Mouse (Mus musculus) MEL (cell line): ENCODE measurements around the gene Gm20388. TPM values are rescaled to one million over a fixed set of nuclear protein-coding genes. Genes with fewer than 3 reads are reported as not detected.

Source experiments
- DNase-seq: peaks from one replicate; pipeline ENCODE4 v3.0.0; 2011; ENCODE audit warnings: low read depth, low spot score
- H3K27ac ChIP-seq: 2 replicates; pipeline ENCODE4 v1.5.1; 2012; ENCODE audit warnings: low read depth, mild to moderate bottlenecking, control low read depth, low read length, moderate library complexity; ENCODE audit not compliant: control insufficient read depth
- H3K27me3 ChIP-seq, 2 experiments: fragments of 150-350 bp in 1 of 2; sonication (generic) in 1 of 2; 2 replicates each; pipeline ENCODE4 v1.6.1; 2012; ENCODE audit warnings: low read length in 2 of 2, mild to moderate bottlenecking in 2 of 2, improper control_type of control experiment in 1 of 2, moderate library complexity in 1 of 2; ENCODE audit not compliant: insufficient read depth in 2 of 2, control insufficient read depth in 1 of 2
- H3K36me3 ChIP-seq, 2 experiments: 2 replicates each; pipeline ENCODE4 v1.6.1; 2012 to 2014; ENCODE audit warnings: low read length in 2 of 2, improper control_type of control experiment in 1 of 2, inconsistent platforms in 1 of 2, mild to moderate bottlenecking in 1 of 2; ENCODE audit not compliant: insufficient read depth in 2 of 2, control insufficient read depth in 1 of 2
- H3K4me1 ChIP-seq, 2 experiments: fragments of 150-350 bp in 1 of 2; sonication (generic) in 1 of 2; 2 replicates each; pipeline ENCODE4 v1.6.1; 2012; ENCODE audit warnings: low read length in 2 of 2, improper control_type of control experiment in 1 of 2, mild to moderate bottlenecking in 1 of 2; ENCODE audit not compliant: insufficient read depth in 2 of 2, control insufficient read depth in 1 of 2
- H3K4me3 ChIP-seq, 2 experiments: fragments of 150-350 bp in 1 of 2; sonication (generic) in 1 of 2; 2 replicates each; pipeline ENCODE4 v1.5.1; 2012; ENCODE audit warnings: low read depth in 2 of 2, low read length in 2 of 2, mild to moderate bottlenecking in 2 of 2, moderate library complexity in 2 of 2, control low read depth in 1 of 2, improper control_type of control experiment in 1 of 2; ENCODE audit not compliant: control insufficient read depth in 1 of 2, insufficient read depth in 1 of 2
- H3K79me2 ChIP-seq: 2 replicates; pipeline ENCODE4 v1.6.1; 2012; ENCODE audit warnings: mild to moderate bottlenecking, low read length, moderate library complexity; ENCODE audit not compliant: control insufficient read depth, poor library complexity, insufficient read depth
- H3K9ac ChIP-seq: 2 replicates; pipeline ENCODE4 v1.6.1; 2012; ENCODE audit warnings: low read depth, mild to moderate bottlenecking, control low read depth, low read length, moderate library complexity; ENCODE audit not compliant: control insufficient read depth, poor library complexity, severe bottlenecking
- H3K9me3 ChIP-seq: fragments of 150-350 bp; sonication (generic); replicated peaks from 2 replicates; pipeline ENCODE4 v1.6.1; 2012; ENCODE audit warnings: mild to moderate bottlenecking, low read length, improper control_type of control experiment, moderate library complexity; ENCODE audit not compliant: insufficient read depth
- E2F4 ChIP-seq: IDR thresholded peaks from 2 replicates; pipeline ENCODE4 v1.6.1; 2011; ENCODE audit warnings: low read depth, low read length, improper control_type of control experiment, borderline replicate concordance
- EP300 ChIP-seq, 2 experiments: IDR thresholded peaks; 2 replicates each; pipeline ENCODE4 v1.6.1; 2011; ENCODE audit warnings: improper control_type of control experiment in 2 of 2, low read length in 2 of 2, low read depth in 1 of 2, mild to moderate bottlenecking in 1 of 2
- ETS1 ChIP-seq: IDR thresholded peaks from 2 replicates; pipeline ENCODE4 v1.6.1; 2012; ENCODE audit warnings: low read depth, mild to moderate bottlenecking, inconsistent platforms, low read length, improper control_type of control experiment, moderate library complexity
- GABPA ChIP-seq: IDR thresholded peaks from 2 replicates; pipeline ENCODE4 v1.6.1; 2012; ENCODE audit warnings: low read depth, mild to moderate bottlenecking, inconsistent platforms, low read length, improper control_type of control experiment, moderate library complexity
- GATA1 ChIP-seq: IDR thresholded peaks from 2 replicates; pipeline ENCODE4 v1.6.1; 2011; ENCODE audit warnings: low read depth, low read length, improper control_type of control experiment
- KAT2A ChIP-seq: conservative IDR thresholded peaks from 2 replicates; pipeline ENCODE4 v1.6.1; 2012; ENCODE audit warnings: low read depth, low read length, improper control_type of control experiment, inconsistent platforms
- MAX ChIP-seq: IDR thresholded peaks from 2 replicates; pipeline ENCODE4 v1.6.1; 2011; ENCODE audit warnings: low read length, improper control_type of control experiment
- MAZ ChIP-seq: IDR thresholded peaks from 2 replicates; pipeline ENCODE4 v1.6.1; 2012; ENCODE audit warnings: low read depth, mild to moderate bottlenecking, inconsistent platforms, low read length, improper control_type of control experiment
- MEF2A ChIP-seq: IDR thresholded peaks from 2 replicates; pipeline ENCODE4 v1.6.1; 2014; ENCODE audit warnings: low read depth, mild to moderate bottlenecking, inconsistent platforms, low read length, improper control_type of control experiment; ENCODE audit not compliant: poor library complexity, insufficient replicate concordance, severe bottlenecking; ENCODE audit errors: extremely low read depth
- POLR2A ChIP-seq, 2 experiments: IDR thresholded peaks; 2 replicates each; pipeline ENCODE4 v1.6.1; 2011 to 2012; ENCODE audit warnings: low read length in 2 of 2, mild to moderate bottlenecking in 2 of 2, control low read depth in 1 of 2, improper control_type of control experiment in 1 of 2, low read depth in 1 of 2, moderate library complexity in 1 of 2; ENCODE audit not compliant: control insufficient read depth in 1 of 2, insufficient read depth in 1 of 2, poor library complexity in 1 of 2
- POLR2AphosphoS2 ChIP-seq: IDR thresholded peaks from 2 replicates; pipeline ENCODE4 v1.6.1; 2011; ENCODE audit warnings: low read length, improper control_type of control experiment
- POLR2AphosphoS5 ChIP-seq: IDR thresholded peaks from 2 replicates; pipeline ENCODE4 v1.6.1; 2012; ENCODE audit warnings: low read depth, borderline replicate concordance, mild to moderate bottlenecking, inconsistent platforms, low read length, moderate library complexity, mixed read lengths
- RAD21 ChIP-seq: IDR thresholded peaks from 2 replicates; pipeline ENCODE4 v1.6.1; 2011; ENCODE audit warnings: mild to moderate bottlenecking, low read depth, low read length, improper control_type of control experiment
- SIN3A ChIP-seq: IDR thresholded peaks from 2 replicates; pipeline ENCODE4 v1.6.1; 2012; ENCODE audit warnings: low read length, improper control_type of control experiment, inconsistent platforms
- SMC3 ChIP-seq: IDR thresholded peaks from 2 replicates; pipeline ENCODE4 v1.6.1; 2011; ENCODE audit warnings: low read depth, low read length, improper control_type of control experiment
- TBP ChIP-seq: IDR thresholded peaks from 2 replicates; pipeline ENCODE4 v1.8.0; 2011; ENCODE audit warnings: low read depth, low read length, improper control_type of control experiment
- UBTF ChIP-seq: IDR thresholded peaks from 2 replicates; pipeline ENCODE4 v1.6.1; 2012; ENCODE audit warnings: low read depth, mild to moderate bottlenecking, inconsistent platforms, low read length, improper control_type of control experiment, moderate library complexity, borderline replicate concordance; ENCODE audit not compliant: insufficient read depth
- USF1 ChIP-seq: IDR thresholded peaks from 2 replicates; pipeline ENCODE4 v1.6.1; 2014; ENCODE audit warnings: low read depth, mild to moderate bottlenecking, inconsistent platforms, low read length, improper control_type of control experiment, moderate library complexity
- USF2 ChIP-seq, 2 experiments: IDR thresholded peaks; 2 replicates each; pipeline ENCODE4 v1.6.1; 2011 to 2012; ENCODE audit warnings: improper control_type of control experiment in 2 of 2, low read length in 2 of 2, borderline replicate concordance in 1 of 2, inconsistent platforms in 1 of 2, low read depth in 1 of 2, mild to moderate bottlenecking in 1 of 2; ENCODE audit not compliant: insufficient read depth in 1 of 2
- ZC3H11A ChIP-seq: IDR thresholded peaks from 2 replicates; pipeline ENCODE4 v1.6.1; 2012; ENCODE audit warnings: low read depth, mild to moderate bottlenecking, inconsistent platforms, low read length, improper control_type of control experiment
- ZKSCAN1 ChIP-seq: IDR thresholded peaks from 2 replicates; pipeline ENCODE4 v1.6.1; 2012; ENCODE audit warnings: low read depth, mild to moderate bottlenecking, inconsistent platforms, low read length, improper control_type of control experiment, moderate library complexity
- ZMIZ1 ChIP-seq: IDR thresholded peaks from 2 replicates; pipeline ENCODE4 v1.6.1; 2012; ENCODE audit warnings: low read depth, mild to moderate bottlenecking, inconsistent platforms, low read length, improper control_type of control experiment, moderate library complexity
- ZNF384 ChIP-seq: IDR thresholded peaks from 2 replicates; pipeline ENCODE4 v1.6.1; 2012; ENCODE audit warnings: low read depth, mild to moderate bottlenecking, inconsistent platforms, low read length, improper control_type of control experiment
- polyA plus RNA-seq, 2 experiments: library from polyadenylated mRNA; stranded (reverse) in 1 of 2; unstranded in 1 of 2; fragments of >175 nt in 1 of 2; fragments of >200 nt in 1 of 2; gene quantifications; 2 replicates each; pipeline versions ENCODE4 v1.2.1 to v1.2.4; 2012; ENCODE audit warnings: low replicate concordance in 2 of 2, low read depth in 1 of 2; ENCODE audit not compliant: insufficient read length in 2 of 2, insufficient read depth in 1 of 2, missing spikeins in 1 of 2
- total RNA-seq: library from RNA; depleted of rRNA; stranded (reverse); fragments of 300-350 nt; gene quantifications from 2 replicates; pipeline ENCODE4 v1.2.3, GENCODE M21; 2012

The Gm20388 gene
- total and polyA plus RNA-seq, 3 experiments, result 11.1 to 17.8 TPM; not detected in 1

- Histone ChIP-seq H3K4me3 (no peak overlapping the region), H3K4me1 (no peaks in the 10 kb centered on the region), H3K27ac (no peak overlapping the region), H3K79me2 (no peaks in the 10 kb centered on the region), H3K27me3 (no peaks in the 10 kb centered on the region), H3K36me3 (no peaks in the 10 kb centered on the region), H3K9ac (no peak overlapping the region), H3K9me3 (no peaks in the 10 kb centered on the region)
- no peak for DNase-seq
- TF ChIP-seq USF2 (IDR thresholded peaks at IDR 0.05; ENCODE audit: borderline replicate concordance in 1 of 2, insufficient read depth in 1 of 2, low read depth in 1 of 2, low read length in 2 of 2), result no peak
- no peak for TF ChIP-seq UBTF
- no peak for TF ChIP-seq MAX
- TF ChIP-seq ETS1, result no peak
- TF ChIP-seq MAZ, result no peak
- TF ChIP-seq E2F4, result no peak
- no peak for TF ChIP-seq ZC3H11A
- TF ChIP-seq TBP, result no peak
- no peak for TF ChIP-seq SMC3
- TF ChIP-seq ZNF384, result no peak
- TF ChIP-seq POLR2A (IDR thresholded peaks at IDR 0.05; ENCODE audit: control insufficient read depth in 1 of 2, insufficient read depth in 1 of 2, low read depth in 1 of 2, low read length in 2 of 2, poor library complexity in 1 of 2), result no peak
- TF ChIP-seq GABPA, result no peak
- TF ChIP-seq, all 39 proteins: peak for 0
Observed at GRCm38 (mm10) chr8:124391191-124391590, 4480.6 kb downstream of the Gm20388 start.

- TF ChIP-seq UBTF, result no peak
- TF ChIP-seq E2F4, result no peak
- TF ChIP-seq POLR2AphosphoS5, result no peak
- no peak for TF ChIP-seq USF1
- TF ChIP-seq SMC3, result no peak
- no peak for TF ChIP-seq ETS1
- no peak for TF ChIP-seq TBP
- no peak for TF ChIP-seq MEF2A
- TF ChIP-seq KAT2A, result no peak
- TF ChIP-seq SIN3A, result no peak
- no peak for TF ChIP-seq MAX
- no peak for TF ChIP-seq ZMIZ1
- no peak for TF ChIP-seq POLR2AphosphoS2
- TF ChIP-seq EP300 (IDR thresholded peaks at IDR 0.05; ENCODE audit: low read depth in 1 of 2, low read length in 2 of 2), result no peak
- no peak for TF ChIP-seq ZKSCAN1
- TF ChIP-seq GATA1, result no peak
- TF ChIP-seq ZC3H11A, result no peak
- no peak for TF ChIP-seq RAD21
- Histone ChIP-seq H3K36me3 (no peaks in the 10 kb centered on the region), H3K27me3 (no peaks in the 10 kb centered on the region)
Observed at GRCm38 (mm10) chr8:124392271-124393012, 4481.8 kb downstream of the Gm20388 start.

More at GRCm38 (mm10) chr8:124392271-124393012, 4481.8 kb downstream of the Gm20388 start:
- Histone ChIP-seq H3K9ac (no peak overlapping the region), H3K4me1 (no peaks in the 10 kb centered on the region), H3K9me3 (no peaks in the 10 kb centered on the region), H3K27ac (no peak overlapping the region), H3K4me3 (no peak overlapping the region), H3K79me2 (no peaks in the 10 kb centered on the region)
- DNase-seq, result no peak
